Mouse (Mus musculus) forebrain, embryonic 15.5 days (tissue): ENCODE measurements around the gene Snx1. TPM values are rescaled to one million over a fixed set of nuclear protein-coding genes. Genes with fewer than 3 reads are reported as not detected.

ENCODE experiments used
- ATAC-seq: fragments of 200-750 bp; cut with Nextera tagmentation; replicated peaks from 2 replicates; pipeline ENCODE4 v1.8.0; 2017; ENCODE audit warnings: mild to moderate bottlenecking, moderate TSS enrichment, moderate library complexity
- H3K27ac ChIP-seq: fragments of 300-500 bp; sonication (generic); replicated peaks from 2 replicates; pipeline ENCODE4 v1.5.1; 2015; ENCODE audit warnings: mild to moderate bottlenecking, inconsistent platforms
- H3K27me3 ChIP-seq: fragments of 300-500 bp; sonication (generic); 2 replicates; pipeline ENCODE4 v1.6.1; 2015; ENCODE audit warnings: inconsistent platforms
- H3K36me3 ChIP-seq: fragments of 300-500 bp; sonication (generic); 2 replicates; pipeline ENCODE4 v1.6.1; 2015; ENCODE audit warnings: mild to moderate bottlenecking, inconsistent platforms
- H3K4me1 ChIP-seq: fragments of 300-500 bp; sonication (generic); 2 replicates; pipeline ENCODE4 v1.6.1; 2015; ENCODE audit warnings: inconsistent platforms
- H3K4me2 ChIP-seq: fragments of 300-500 bp; sonication (generic); replicated peaks from 2 replicates; pipeline ENCODE4 v1.6.1; 2015; ENCODE audit warnings: mild to moderate bottlenecking, inconsistent platforms
- H3K4me3 ChIP-seq: fragments of 300-500 bp; sonication (generic); 2 replicates; pipeline ENCODE4 v1.5.1; 2015; ENCODE audit warnings: mild to moderate bottlenecking, inconsistent platforms
- H3K9ac ChIP-seq: fragments of 300-500 bp; sonication (generic); replicated peaks from 2 replicates; pipeline ENCODE4 v1.6.1; 2015; ENCODE audit warnings: mild to moderate bottlenecking, inconsistent platforms
- H3K9me3 ChIP-seq: fragments of 300-500 bp; sonication (generic); 2 replicates; pipeline ENCODE4 v1.6.1; 2016; ENCODE audit warnings: inconsistent platforms
- WGBS: fragments of 180-500 bp; shearing (Covaris S2); methylation state at CpG from one replicate; pipeline ENCODE4 v1.1.7; 2015; ENCODE audit warnings: mixed read lengths; 5-methylcytosine and 5-hydroxymethylcytosine counted together
- polyA plus RNA-seq: library from polyadenylated mRNA; unstranded; fragments of >200 nt; fragmentation: Nextera tagmentation; extraction: Ambion mirVana; gene quantifications from 2 replicates; pipeline ENCODE4 v1.2.1, GENCODE M21; 2015

The Snx1 gene
- polyA plus RNA-seq: 109 TPM in 2 replicates

- ATAC-seq: peak; percentile 70
- 2% methylated on average over 34 of the region's 34 CpGs for whole genome bisulfite sequencing
- Histone ChIP-seq H3K27me3 (no peaks in the 10 kb centered on the region), H3K4me1 (peaks cover 36% of the 10 kb centered on the region), H3K36me3 (no peaks in the 10 kb centered on the region), H3K4me2 (peak within 1 kb of the TSS; percentile 70), H3K27ac (peak within 1 kb of the TSS; percentile 89), H3K9me3 (no peaks in the 10 kb centered on the region), H3K9ac (peak within 1 kb of the TSS; percentile 61), H3K4me3 (peak within 1 kb of the TSS; percentile 54)
Observed at GRCm38 (mm10) chr9:66126456-66127192, at the start of gene Snx1, which contains the start of gene Ciao2a. Gene Snx1 (minus strand): TSS chr9:66126587. Gene Ciao2a (plus strand): TSS chr9:66126611.

- no peaks in the 10 kb centered on the region for H3K27me3 ChIP-seq
- peaks cover 4% of the 10 kb centered on the region for H3K4me1 ChIP-seq
- 89% methylated on average over 3 of the region's 3 CpGs for WGBS
- no peak overlapping the region for H3K4me2 ChIP-seq
- H3K36me3 ChIP-seq: no peaks in the 10 kb centered on the region
- ATAC-seq: no peak
- no peak overlapping the region for H3K9ac ChIP-seq
- H3K27ac ChIP-seq: no peak overlapping the region
- H3K9me3 ChIP-seq: no peaks in the 10 kb centered on the region
- H3K4me3 ChIP-seq: no peak overlapping the region
Observed at GRCm38 (mm10) chr9:66174985-66175384, 48.6 kb upstream of the Snx1 start.

GRCm38 (mm10) chr9:66173316-66173855 is 47.0 kb upstream of the Snx1 start:
- H3K27ac ChIP-seq: no peak overlapping the region
- WGBS: 92% methylated on average over 5 of the region's 5 CpGs
- no peak overlapping the region for H3K4me2 ChIP-seq
- no peak overlapping the region for H3K9ac ChIP-seq
- no peaks in the 10 kb centered on the region for H3K27me3 ChIP-seq
- no peaks in the 10 kb centered on the region for H3K9me3 ChIP-seq
- no peaks in the 10 kb centered on the region for H3K36me3 ChIP-seq
- peaks cover 4% of the 10 kb centered on the region for H3K4me1 ChIP-seq
- no peak overlapping the region for H3K4me3 ChIP-seq
- no peak for ATAC-seq

- Histone ChIP-seq H3K4me3 (no peak overlapping the region), H3K9ac (no peak overlapping the region), H3K9me3 (no peaks in the 10 kb centered on the region), H3K27ac (no peak overlapping the region), H3K36me3 (no peaks in the 10 kb centered on the region), H3K4me2 (no peak overlapping the region), H3K4me1 (peaks cover 4% of the 10 kb centered on the region), H3K27me3 (no peaks in the 10 kb centered on the region)
- WGBS: 49% methylated on average over 12 of the region's 12 CpGs
- no peak for ATAC-seq
Observed at GRCm38 (mm10) chr9:66171275-66171921, 45.0 kb upstream of the Snx1 start.

GRCm38 (mm10) chr9:66170506-66170905 is 44.1 kb upstream of the Snx1 start:
- Histone ChIP-seq H3K4me1 (peaks cover 4% of the 10 kb centered on the region), H3K4me3 (no peak overlapping the region), H3K4me2 (no peak overlapping the region), H3K27ac (no peak overlapping the region), H3K36me3 (no peaks in the 10 kb centered on the region), H3K9me3 (no peaks in the 10 kb centered on the region), H3K27me3 (no peaks in the 10 kb centered on the region), H3K9ac (no peak overlapping the region)
- WGBS: 6% methylated on average over 5 of the region's 5 CpGs
- no peak for ATAC-seq

- 25% methylated on average over 1 of the region's 1 CpGs for WGBS
- no peak for ATAC-seq
Observed at GRCm38 (mm10) chr9:66168233-66168632, 41.8 kb upstream of the Snx1 start.

GRCm38 (mm10) chr9:66167222-66167621 is 40.8 kb upstream of the Snx1 start:
- Histone ChIP-seq H3K4me2 (no peak overlapping the region), H3K36me3 (no peaks in the 10 kb centered on the region), H3K4me3 (no peak overlapping the region), H3K4me1 (peaks cover 4% of the 10 kb centered on the region), H3K27me3 (no peaks in the 10 kb centered on the region), H3K27ac (no peak overlapping the region), H3K9ac (no peak overlapping the region), H3K9me3 (no peaks in the 10 kb centered on the region)
- 93% methylated on average over 5 of the region's 5 CpGs for WGBS
- no peak for ATAC-seq

More at GRCm38 (mm10) chr9:66168233-66168632, 41.8 kb upstream of the Snx1 start:
- H3K27ac ChIP-seq: no peak overlapping the region
- H3K27me3 ChIP-seq: no peaks in the 10 kb centered on the region
- no peak overlapping the region for H3K4me3 ChIP-seq
- H3K9ac ChIP-seq: no peak overlapping the region
- no peaks in the 10 kb centered on the region for H3K36me3 ChIP-seq
- H3K4me1 ChIP-seq: peaks cover 4% of the 10 kb centered on the region
- H3K9me3 ChIP-seq: no peaks in the 10 kb centered on the region
- H3K4me2 ChIP-seq: no peak overlapping the region

GRCm38 (mm10) chr9:66162995-66163394 is 36.6 kb upstream of the Snx1 start:
- Histone ChIP-seq H3K36me3 (no peaks in the 10 kb centered on the region), H3K27ac (no peak overlapping the region), H3K4me1 (peaks cover 2% of the 10 kb centered on the region; the same call in 1 of the 2 replicates), H3K4me2 (no peak overlapping the region), H3K9me3 (no peaks in the 10 kb centered on the region), H3K9ac (no peak overlapping the region), H3K27me3 (peaks cover 7% of the 10 kb centered on the region; the same call in 1 of the 2 replicates), H3K4me3 (no peak overlapping the region)
- no peak for ATAC-seq
- WGBS: 84% methylated on average over 9 of the region's 9 CpGs

- H3K4me2 ChIP-seq: no peak overlapping the region
- WGBS: 94% methylated on average over 2 of the region's 2 CpGs
- no peak for ATAC-seq
- no peaks in the 10 kb centered on the region for H3K36me3 ChIP-seq
- H3K9ac ChIP-seq: no peak overlapping the region
- H3K4me3 ChIP-seq: no peak overlapping the region
- H3K9me3 ChIP-seq: no peaks in the 10 kb centered on the region
- peaks cover 7% of the 10 kb centered on the region; the same call in 1 of the 2 replicates for H3K27me3 ChIP-seq
- H3K27ac ChIP-seq: no peak overlapping the region
- H3K4me1 ChIP-seq: peaks cover 5% of the 10 kb centered on the region; the same call in 1 of the 2 replicates
Observed at GRCm38 (mm10) chr9:66160155-66160554, 33.8 kb upstream of the Snx1 start.

GRCm38 (mm10) chr9:66158885-66159430 is 32.6 kb upstream of the Snx1 start:
- Histone ChIP-seq H3K9ac (no peak overlapping the region), H3K36me3 (no peaks in the 10 kb centered on the region), H3K9me3 (no peaks in the 10 kb centered on the region), H3K27me3 (peaks cover 7% of the 10 kb centered on the region; the same call in 1 of the 2 replicates), H3K4me1 (peaks cover 5% of the 10 kb centered on the region; the same call in 1 of the 2 replicates), H3K4me2 (no peak overlapping the region), H3K27ac (no peak overlapping the region), H3K4me3 (no peak overlapping the region)
- ATAC-seq: no peak
- WGBS: 89% methylated on average over 6 of the region's 6 CpGs

- no peaks in the 10 kb centered on the region for H3K36me3 ChIP-seq
- H3K4me1 ChIP-seq: peaks cover 5% of the 10 kb centered on the region; the same call in 1 of the 2 replicates
- H3K27ac ChIP-seq: no peak within 1 kb of the TSS
- 2% methylated on average over 58 of the region's 58 CpGs for WGBS
- H3K27me3 ChIP-seq: peaks cover 7% of the 10 kb centered on the region; the same call in 1 of the 2 replicates
- H3K9ac ChIP-seq: no peak within 1 kb of the TSS
- H3K4me3 ChIP-seq: peak within 1 kb of the TSS; percentile 35
- no peaks in the 10 kb centered on the region for H3K9me3 ChIP-seq
- H3K4me2 ChIP-seq: peak within 1 kb of the TSS; percentile 47
- ATAC-seq: peak; percentile 32; the same call in 1 of the 2 replicates
Observed at GRCm38 (mm10) chr9:66157958-66158830, 31.8 kb upstream of the Snx1 start, which contains the start of gene Dapk2. Gene Dapk2 (plus strand): TSS chr9:66158223.
